Mouse (Mus musculus) kidney, adult 2 months (tissue): Measurements from ENCODE around the gene Mfap3. TPM values are rescaled to one million over a fixed set of nuclear protein-coding genes. Genes with fewer than 3 reads are reported as not detected.
"Not testable (repeated sequence)": the region's sequence is repeated elsewhere in the genome, so short reads cannot be mapped to it uniquely, and the experiment has no call there.

Source experiments
- DNase-seq: peaks from one replicate; pipeline ENCODE4 v3.0.0; 2021
- H3K27ac ChIP-seq: fragments of 200-500 bp; 2 replicates; pipeline ENCODE4 v1.5.1; 2012; ENCODE audit warnings: low read depth, low read length, control low read depth, inconsistent platforms; ENCODE audit not compliant: insufficient read depth
- H3K27me3 ChIP-seq: fragments of 200-500 bp; replicated peaks from 2 replicates; pipeline ENCODE4 v1.6.1; 2012; ENCODE audit warnings: mild to moderate bottlenecking, moderate library complexity, low read length, inconsistent platforms; ENCODE audit not compliant: control insufficient read depth, insufficient read depth
- H3K36me3 ChIP-seq: fragments of 200-500 bp; 2 replicates; pipeline ENCODE4 v1.6.1; 2012; ENCODE audit warnings: mild to moderate bottlenecking, moderate library complexity, low read length, inconsistent platforms; ENCODE audit not compliant: control insufficient read depth, insufficient read depth
- H3K4me1 ChIP-seq: fragments of 200-500 bp; 2 replicates; pipeline ENCODE4 v1.6.1; 2011; ENCODE audit warnings: low read length; ENCODE audit not compliant: control insufficient read depth, insufficient read depth
- H3K4me3 ChIP-seq: fragments of 200-500 bp; 2 replicates; pipeline ENCODE4 v1.5.1; 2011; ENCODE audit warnings: mild to moderate bottlenecking, low read depth, low read length, control low read depth; ENCODE audit not compliant: insufficient read depth
- CTCF ChIP-seq: fragments of 200-500 bp; conservative IDR thresholded peaks from 2 replicates; pipeline ENCODE4 v1.5.1; 2011; ENCODE audit warnings: low read depth, mild to moderate bottlenecking, control low read depth, low read length, moderate library complexity, mixed read lengths; ENCODE audit not compliant: insufficient read depth, insufficient read length
- POLR2A ChIP-seq: fragments of 200-500 bp; IDR thresholded peaks from one replicate; pipeline ENCODE4 v1.6.1; 2011; ENCODE audit warnings: low read depth, low read length, control low read depth
- WGBS: fragments of 180-500 bp; shearing (Covaris S2); methylation state at CpG from one replicate; pipeline ENCODE4 v1.1.7; 2018; 5-methylcytosine and 5-hydroxymethylcytosine counted together
- polyA plus RNA-seq: library from polyadenylated mRNA; depleted of rRNA; stranded (reverse); fragments of >200 nt; gene quantifications from 2 replicates; pipeline ENCODE4 v1.2.3, GENCODE M21; 2012

Gene Mfap3
- polyA plus RNA-seq, 1 experiment, result 10.6 TPM

- H3K27ac ChIP-seq, result no peak overlapping the region
- H3K4me1 ChIP-seq, result no peaks in the 10 kb centered on the region
- 33% methylated on average over 18 of the region's 18 CpGs for WGBS
- H3K36me3 ChIP-seq, result no peaks in the 10 kb centered on the region
- TF ChIP-seq POLR2A, result no peak
- TF ChIP-seq CTCF, result peak; percentile 93
- H3K4me3 ChIP-seq, result no peak overlapping the region
- H3K27me3 ChIP-seq, result no peaks in the 10 kb centered on the region
- peak; percentile 66 for DNase-seq
Measured at GRCm38 (mm10) chr11:57548618-57549550, 30.4 kb downstream of the Mfap3 start.

DNA sequence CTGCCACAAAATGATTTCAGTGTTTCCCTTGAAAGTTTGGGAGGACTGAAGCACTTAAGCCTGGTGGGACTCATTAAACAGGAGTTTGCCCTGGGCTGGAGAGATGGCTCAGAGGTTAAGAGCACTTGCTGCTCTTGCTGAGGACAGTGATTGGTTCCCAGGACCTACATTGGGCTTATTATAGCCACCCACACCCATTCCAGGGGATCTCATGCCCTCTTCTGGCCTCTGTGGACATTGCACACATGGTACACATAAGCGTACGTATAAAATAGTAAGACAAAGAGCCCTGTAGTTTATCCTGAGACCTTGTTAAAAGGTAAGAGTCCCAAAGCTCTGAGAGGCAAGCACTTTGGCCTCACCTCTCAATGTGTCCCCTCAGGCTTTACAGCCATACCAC is 31.8 kb downstream of the Mfap3 start:
- TF ChIP-seq POLR2A, result no peak
- TF ChIP-seq CTCF, result no peak
- no peak overlapping the region for H3K4me3 ChIP-seq
- WGBS, result 90% methylated on average over 2 of the region's 2 CpGs
- no peaks in the 10 kb centered on the region for H3K27me3 ChIP-seq
- H3K36me3 ChIP-seq, result no peaks in the 10 kb centered on the region
- H3K4me1 ChIP-seq, result no peaks in the 10 kb centered on the region
- H3K27ac ChIP-seq, result no peak overlapping the region
- no peak for DNase-seq

DNA sequence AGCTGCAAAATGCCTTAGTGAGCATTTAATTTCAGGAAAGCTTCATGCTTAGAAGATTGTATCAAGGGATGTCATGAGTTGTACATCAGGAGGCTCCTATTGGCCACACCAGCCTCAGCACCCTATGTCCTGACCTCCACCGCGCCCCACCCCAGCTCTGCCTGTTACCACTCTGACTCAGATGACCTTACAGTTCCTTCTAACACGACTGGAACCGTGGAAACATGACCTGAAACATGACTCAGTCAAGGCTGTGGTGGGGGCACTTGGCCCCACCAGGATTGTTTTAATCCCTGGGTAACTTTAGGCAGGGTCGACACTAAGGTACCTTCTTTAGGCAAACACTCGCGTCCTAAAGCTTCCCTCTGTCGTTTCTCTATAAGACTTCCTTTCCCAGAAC is 32.6 kb downstream of the Mfap3 start:
- H3K27ac ChIP-seq, result no peak overlapping the region
- no peaks in the 10 kb centered on the region for H3K4me1 ChIP-seq
- no peak overlapping the region for H3K4me3 ChIP-seq
- TF ChIP-seq POLR2A (no peak), CTCF (no peak)
- WGBS, result 79% methylated on average over 8 of the region's 8 CpGs
- no peak for DNase-seq
- H3K27me3 ChIP-seq, result no peaks in the 10 kb centered on the region
- no peaks in the 10 kb centered on the region for H3K36me3 ChIP-seq

DNA sequence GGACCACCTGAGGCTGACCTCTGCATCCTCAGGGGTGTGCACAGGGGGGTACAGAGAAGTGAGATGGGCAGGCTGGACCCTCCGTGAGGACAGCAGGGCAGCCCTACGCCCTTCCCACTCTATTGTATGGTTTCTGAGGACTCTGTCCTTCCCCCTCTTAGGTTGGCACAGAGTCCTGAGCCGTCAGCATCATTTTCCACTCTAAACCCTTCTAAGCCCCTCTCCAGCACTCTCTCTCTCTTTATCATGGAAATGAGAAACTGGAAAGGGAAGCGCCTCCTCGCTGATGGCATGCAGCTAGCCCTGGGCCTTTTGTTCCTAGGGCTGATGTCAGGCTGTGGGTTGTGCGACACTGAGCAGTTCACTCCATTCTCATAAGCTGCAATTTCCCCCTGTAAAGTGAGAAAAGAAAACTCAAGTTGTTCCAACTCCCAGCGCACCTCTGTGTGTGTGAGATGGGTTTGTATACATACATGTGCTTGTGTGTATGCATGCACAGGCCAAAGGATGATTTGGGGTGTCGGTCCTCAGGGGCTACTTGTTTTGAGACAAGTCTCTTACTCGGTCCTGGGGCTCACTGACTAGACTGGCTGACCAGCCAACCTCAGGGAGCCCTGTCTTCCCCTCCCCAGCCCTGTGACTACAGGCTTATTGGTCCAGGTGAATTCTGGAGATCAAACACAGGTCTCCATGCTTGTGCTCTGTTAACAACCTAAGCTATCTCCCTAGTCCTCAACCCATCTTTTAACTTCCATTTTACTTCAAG is 34.7 kb downstream of the Mfap3 start:
- no peak for TF ChIP-seq POLR2A
- TF ChIP-seq CTCF, result no peak
- no peaks in the 10 kb centered on the region for H3K27me3 ChIP-seq
- H3K4me3 ChIP-seq, result no peak overlapping the region
- no peaks in the 10 kb centered on the region for H3K4me1 ChIP-seq
- DNase-seq, result no peak
- 78% methylated on average over 9 of the region's 9 CpGs for WGBS
- H3K36me3 ChIP-seq, result no peaks in the 10 kb centered on the region
- no peak overlapping the region for H3K27ac ChIP-seq

GRCm38 (mm10) chr11:57557936-57558335 is 39.5 kb downstream of the Mfap3 start:
- WGBS, result 90% methylated on average over 9 of the region's 10 CpGs
- not testable (repeated sequence) for H3K27me3 ChIP-seq, DNase-seq, H3K27ac ChIP-seq, H3K4me1 ChIP-seq, H3K36me3 ChIP-seq, H3K4me3 ChIP-seq

DNA sequence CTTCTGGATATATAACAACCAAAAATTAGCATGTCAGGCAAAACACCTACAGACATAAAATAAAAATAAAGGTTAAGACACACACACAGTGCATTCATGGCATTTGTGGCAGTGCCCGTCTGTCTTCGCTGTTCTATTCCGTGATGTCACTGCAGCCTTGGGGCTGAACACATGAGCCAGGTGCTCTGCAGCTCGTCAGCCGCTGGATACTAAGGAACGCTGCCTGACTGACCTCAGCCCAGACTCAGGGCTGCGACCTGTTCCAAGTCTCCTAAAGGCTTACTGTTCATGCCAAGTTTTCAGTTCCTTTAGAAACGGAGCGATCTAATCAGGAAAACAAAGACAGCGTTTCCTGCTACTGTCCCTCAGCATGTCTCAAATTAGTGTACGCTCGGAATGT is 46.1 kb downstream of the Mfap3 start:
- Histone ChIP-seq H3K4me3 (no peak overlapping the region), H3K36me3 (no peaks in the 10 kb centered on the region), H3K27me3 (no peaks in the 10 kb centered on the region), H3K4me1 (no peaks in the 10 kb centered on the region), H3K27ac (no peak overlapping the region)
- TF ChIP-seq CTCF (no peak), POLR2A (no peak)
- 48% methylated on average over 12 of the region's 12 CpGs for WGBS
- DNase-seq, result no peak
